Mouse (Mus musculus): ENCODE measurements at regions not wholly inside any gene's neighbourhood (a gene's known extent, or its start where the extent isn't known, plus 50 kb on each side); places are given as distances from the start of the nearest gene placed in this dataset.

DNA sequence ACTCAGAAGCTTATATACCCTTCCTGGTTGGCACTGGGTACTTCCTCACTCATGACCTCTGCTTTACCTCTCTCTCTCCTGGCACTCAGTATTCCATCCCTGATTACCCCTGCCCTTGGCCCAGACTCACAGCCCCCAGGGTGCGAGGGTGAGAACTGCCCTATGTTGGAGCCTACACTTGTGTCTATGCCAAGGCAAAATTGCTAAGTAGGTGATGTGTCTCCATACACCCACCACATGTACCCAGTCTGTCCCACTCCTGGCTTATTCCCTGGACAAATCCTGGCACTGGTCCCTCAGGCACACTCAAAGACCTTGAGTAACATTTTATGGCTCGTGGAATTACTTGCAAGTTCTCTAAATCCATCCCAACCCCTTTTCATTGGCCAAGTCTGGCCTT, 114.5 kb upstream of the Cd180 start:
- H3K27ac ChIP-seq = no peak overlapping the region
- no peaks in the 10 kb centered on the region for H3K9me3 ChIP-seq (replicated peaks)
- no peaks in the 10 kb centered on the region for H3K27me3 ChIP-seq
- H3K4me1 ChIP-seq (replicated peaks) = no peaks in the 10 kb centered on the region
- H3K4me3 ChIP-seq (replicated peaks) = no peak overlapping the region
- whole genome bisulfite sequencing (ENCODE audit: insufficient replicate concordance) = 60% methylated on average over 2 of the region's 2 CpGs
- no peaks in the 10 kb centered on the region for H3K36me3 ChIP-seq
- no peak for DNase-seq
- no peak overlapping the region for H3K4me2 ChIP-seq
- H3K9ac ChIP-seq = no peak overlapping the region
- ATAC-seq (ENCODE audit: low read depth) = no peak

DNA sequence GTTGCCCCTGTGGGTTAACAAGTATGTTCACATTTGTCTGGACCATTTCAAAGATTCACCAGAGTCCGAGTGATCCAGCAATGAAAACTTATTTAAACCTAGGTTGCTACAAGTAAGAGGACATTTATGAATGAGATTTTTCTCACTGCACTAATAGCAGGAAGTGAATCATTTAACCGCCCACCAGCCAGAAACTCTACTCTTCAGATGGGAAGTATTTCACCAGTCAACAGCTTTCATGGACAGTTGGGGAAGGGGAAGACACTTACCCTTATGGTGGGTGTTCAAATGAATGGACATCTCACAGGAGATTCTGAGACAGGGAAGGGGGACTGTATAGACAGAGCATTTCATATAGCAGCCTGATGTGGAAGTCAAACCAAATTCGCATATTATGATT, 113.7 kb upstream of the Cd180 start:
- H3K9me3 ChIP-seq (replicated peaks) = no peaks in the 10 kb centered on the region
- H3K36me3 ChIP-seq = no peaks in the 10 kb centered on the region
- no peak for ATAC-seq (ENCODE audit: low read depth)
- WGBS (ENCODE audit: insufficient replicate concordance) = 56% methylated on average over 3 of the region's 3 CpGs
- no peaks in the 10 kb centered on the region for H3K4me1 ChIP-seq (replicated peaks)
- H3K4me3 ChIP-seq (replicated peaks) = no peak overlapping the region
- no peak for DNase-seq
- no peak overlapping the region for H3K9ac ChIP-seq
- no peak overlapping the region for H3K27ac ChIP-seq
- H3K4me2 ChIP-seq = no peak overlapping the region
- no peaks in the 10 kb centered on the region for H3K27me3 ChIP-seq

DNA sequence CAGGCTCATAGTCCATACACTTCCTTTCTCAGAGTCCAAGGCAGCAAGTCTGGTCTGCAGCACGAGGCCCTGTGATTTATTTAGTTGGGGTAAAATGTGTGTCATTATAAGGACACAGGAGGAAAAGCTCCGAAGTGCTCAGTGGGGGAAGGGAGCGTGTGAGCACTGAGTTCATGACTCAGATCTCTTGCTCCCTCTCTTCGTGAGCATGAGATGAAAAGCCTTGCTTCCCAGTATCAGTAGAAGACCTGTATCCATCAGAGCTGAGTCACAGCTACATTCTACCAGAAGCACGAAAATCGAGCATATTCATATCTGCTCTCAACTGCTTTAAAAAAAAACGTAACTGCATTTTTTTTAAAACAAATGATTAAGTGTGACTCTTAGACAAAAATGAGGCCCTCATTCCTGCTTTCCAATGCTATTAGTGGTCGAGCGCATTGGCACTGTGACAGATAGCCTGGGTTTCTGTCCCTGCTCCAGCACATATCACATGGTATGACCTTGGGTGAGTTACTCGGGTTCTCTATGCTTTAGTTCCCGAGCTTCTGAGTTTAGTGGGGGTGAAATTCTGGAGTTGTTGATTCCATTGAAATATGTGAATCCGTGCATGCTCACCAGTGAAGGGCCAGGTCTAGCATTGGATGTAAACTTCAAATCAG, 109.2 kb upstream of the Cd180 start:
- Histone ChIP-seq H3K9ac (no peak overlapping the region), H3K9me3 (replicated peaks) (no peaks in the 10 kb centered on the region), H3K27me3 (no peaks in the 10 kb centered on the region), H3K4me3 (replicated peaks) (no peak overlapping the region), H3K27ac (no peak overlapping the region), H3K4me1 (replicated peaks) (no peaks in the 10 kb centered on the region), H3K4me2 (no peak overlapping the region), H3K36me3 (no peaks in the 10 kb centered on the region)
- DNase-seq (no peak), ATAC-seq (ENCODE audit: low read depth) (no peak)
- 50% methylated on average over 12 of the region's 12 CpGs for WGBS (ENCODE audit: insufficient replicate concordance)

DNA sequence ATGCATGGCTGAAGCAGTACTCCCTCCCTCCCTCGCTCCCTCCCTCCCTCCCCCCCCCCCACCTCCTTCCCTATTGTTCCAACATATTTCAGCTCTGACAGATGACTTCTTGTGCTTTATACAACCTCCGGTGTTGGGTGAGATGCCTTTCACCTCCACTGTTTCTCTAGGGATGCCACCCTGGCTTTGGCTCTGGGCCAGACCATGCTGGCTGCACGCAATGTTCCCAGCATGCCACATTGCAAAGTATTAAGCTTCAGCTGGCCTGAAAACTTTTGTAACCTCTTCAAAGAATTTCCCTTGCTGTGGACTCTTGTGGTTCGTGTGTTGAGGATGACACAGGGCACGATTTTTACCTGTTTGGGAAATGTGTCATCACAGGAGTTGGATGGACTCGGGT, 107.1 kb upstream of the Cd180 start:
- DNase-seq (no peak), ATAC-seq (ENCODE audit: low read depth) (no peak)
- WGBS (ENCODE audit: insufficient replicate concordance) = 72% methylated on average over 6 of the region's 6 CpGs
- Histone ChIP-seq H3K9me3 (replicated peaks) (no peaks in the 10 kb centered on the region), H3K27ac (no peak overlapping the region), H3K9ac (no peak overlapping the region), H3K36me3 (no peaks in the 10 kb centered on the region), H3K4me2 (no peak overlapping the region), H3K27me3 (no peaks in the 10 kb centered on the region), H3K4me1 (replicated peaks) (no peaks in the 10 kb centered on the region), H3K4me3 (replicated peaks) (no peak overlapping the region)

DNA sequence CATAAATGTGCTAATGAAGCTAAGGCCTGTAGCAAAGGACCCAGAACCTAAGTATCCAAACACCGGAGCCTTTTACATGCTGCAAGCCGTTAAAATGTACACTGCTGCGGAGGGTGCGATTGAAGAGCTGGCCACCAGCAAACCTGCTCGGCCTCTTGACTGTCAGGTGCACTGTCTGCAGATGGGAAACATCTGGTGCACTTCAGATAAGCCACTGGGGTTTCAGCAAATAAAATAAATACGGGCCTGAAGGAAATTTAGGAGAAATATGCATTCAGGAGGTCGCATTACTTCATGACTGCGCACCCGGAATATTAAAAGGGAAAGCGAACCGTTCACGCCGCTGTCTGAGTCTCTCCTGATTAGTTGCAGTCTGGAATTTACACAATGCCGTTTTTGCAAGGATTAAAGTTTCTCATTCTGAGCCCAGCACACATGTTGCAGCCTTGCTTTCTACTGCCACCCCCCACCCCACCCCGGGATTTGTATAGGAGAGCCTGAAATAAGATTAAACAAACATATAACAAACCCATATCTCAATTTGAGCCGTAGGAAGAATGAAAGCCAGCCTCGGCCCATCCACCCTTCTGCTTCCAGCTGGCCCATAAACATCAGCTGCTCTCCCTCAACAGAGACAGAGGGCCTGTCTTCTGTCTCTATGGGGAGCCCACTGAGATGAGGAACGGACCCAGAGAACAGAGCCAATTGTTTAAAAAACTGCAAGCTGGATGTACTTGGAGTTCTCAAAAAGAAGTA, 103.5 kb upstream of the Cd180 start:
- Histone ChIP-seq H3K27me3 (no peaks in the 10 kb centered on the region), H3K4me1 (replicated peaks) (no peaks in the 10 kb centered on the region), H3K9me3 (replicated peaks) (no peaks in the 10 kb centered on the region), H3K36me3 (no peaks in the 10 kb centered on the region), H3K4me3 (replicated peaks) (no peak overlapping the region), H3K27ac (no peak overlapping the region), H3K9ac (no peak overlapping the region), H3K4me2 (no peak overlapping the region)
- no peak for ATAC-seq (ENCODE audit: low read depth)
- DNase-seq = no peak
- WGBS (ENCODE audit: insufficient replicate concordance) = 70% methylated on average over 18 of the region's 18 CpGs

DNA sequence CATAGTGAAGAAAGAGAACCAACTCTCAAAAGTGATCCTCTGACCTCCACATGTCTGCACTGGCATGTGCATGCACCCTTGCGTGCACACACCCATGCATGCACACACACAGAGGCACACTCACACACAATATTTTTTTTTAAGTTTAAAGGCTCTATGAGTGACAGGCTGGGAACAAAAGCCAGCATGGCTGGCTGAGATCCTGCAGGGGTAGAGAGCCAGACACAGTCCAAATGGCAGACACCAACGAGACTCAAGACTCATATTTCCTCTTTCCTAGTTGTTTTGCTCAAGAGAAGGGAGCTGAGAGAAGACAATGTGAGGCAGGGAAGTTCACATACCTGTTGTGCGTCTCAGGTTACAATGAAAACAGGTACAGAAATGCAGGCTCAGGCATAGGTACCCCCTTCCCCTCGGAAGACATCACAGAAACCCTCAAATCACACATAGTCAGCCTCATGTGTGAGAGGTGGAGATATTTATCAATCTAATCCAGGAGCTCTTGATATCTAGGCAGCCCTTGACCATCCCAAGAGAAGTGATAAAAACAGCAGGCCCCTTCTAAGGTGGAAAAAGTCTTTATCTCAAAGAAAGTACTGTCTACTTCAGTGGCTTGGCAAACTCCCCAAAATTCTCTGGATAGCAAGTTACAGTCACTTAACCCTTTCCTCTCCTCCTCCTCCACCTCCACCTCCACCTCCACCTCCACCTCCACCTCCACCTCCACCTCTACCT, 101.4 kb upstream of the Cd180 start:
- ATAC-seq (ENCODE audit: low read depth) (no peak), DNase-seq (no peak)
- no peak overlapping the region for H3K4me2 ChIP-seq
- H3K36me3 ChIP-seq = no peaks in the 10 kb centered on the region
- H3K4me1 ChIP-seq (replicated peaks) = no peaks in the 10 kb centered on the region
- H3K9ac ChIP-seq = no peak overlapping the region
- H3K27ac ChIP-seq = no peak overlapping the region
- no peak overlapping the region for H3K4me3 ChIP-seq (replicated peaks)
- H3K9me3 ChIP-seq (replicated peaks) = no peaks in the 10 kb centered on the region
- H3K27me3 ChIP-seq = no peaks in the 10 kb centered on the region
- 51% methylated on average over 4 of the region's 4 CpGs for WGBS (ENCODE audit: insufficient replicate concordance)

DNA sequence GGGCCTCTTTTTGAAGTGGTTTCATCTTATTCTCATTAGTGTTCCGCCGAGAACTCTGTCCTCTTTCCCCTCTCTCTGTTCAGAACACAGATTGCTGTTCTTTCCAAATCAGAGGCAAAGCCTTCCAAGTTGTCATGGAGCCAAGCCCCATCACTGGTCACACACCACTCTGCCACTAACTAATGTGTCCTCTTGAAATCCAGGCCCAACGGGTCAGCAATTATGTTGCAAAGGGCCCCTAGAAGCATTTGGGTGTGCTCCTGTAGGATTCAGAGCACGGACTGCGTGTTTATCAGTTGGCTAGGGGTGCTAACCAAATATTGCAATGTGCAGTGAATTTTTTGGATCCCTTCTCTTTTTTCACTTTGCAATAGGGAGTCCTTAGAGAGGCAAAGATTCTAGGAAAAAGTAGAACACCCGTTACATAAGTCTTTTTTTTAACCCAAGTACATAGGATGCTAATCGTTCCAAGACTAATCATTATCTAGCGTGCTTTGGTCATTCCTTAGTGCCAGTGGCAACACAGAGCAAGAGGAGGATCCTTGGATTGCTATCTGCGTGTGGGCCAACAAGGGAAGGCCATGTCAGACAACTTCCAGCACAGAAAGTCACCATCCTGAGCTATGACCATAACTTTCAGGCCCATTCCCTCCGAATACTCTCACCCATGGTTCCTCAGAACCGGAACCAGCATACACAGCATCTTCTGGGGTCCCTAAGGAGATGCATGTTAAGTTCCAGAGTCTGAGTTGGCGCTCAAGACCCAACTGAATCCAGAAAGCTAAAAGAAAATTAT, 99.8 kb upstream of the Cd180 start:
- no peaks in the 10 kb centered on the region for H3K9me3 ChIP-seq (replicated peaks)
- DNase-seq (no peak), ATAC-seq (ENCODE audit: low read depth) (no peak)
- H3K4me1 ChIP-seq (replicated peaks) = no peaks in the 10 kb centered on the region
- H3K9ac ChIP-seq = no peak overlapping the region
- H3K4me3 ChIP-seq (replicated peaks) = no peak overlapping the region
- H3K27ac ChIP-seq = no peak overlapping the region
- 70% methylated on average over 12 of the region's 12 CpGs for WGBS (ENCODE audit: insufficient replicate concordance)
- no peaks in the 10 kb centered on the region for H3K36me3 ChIP-seq
- no peak overlapping the region for H3K4me2 ChIP-seq
- H3K27me3 ChIP-seq = no peaks in the 10 kb centered on the region

DNA sequence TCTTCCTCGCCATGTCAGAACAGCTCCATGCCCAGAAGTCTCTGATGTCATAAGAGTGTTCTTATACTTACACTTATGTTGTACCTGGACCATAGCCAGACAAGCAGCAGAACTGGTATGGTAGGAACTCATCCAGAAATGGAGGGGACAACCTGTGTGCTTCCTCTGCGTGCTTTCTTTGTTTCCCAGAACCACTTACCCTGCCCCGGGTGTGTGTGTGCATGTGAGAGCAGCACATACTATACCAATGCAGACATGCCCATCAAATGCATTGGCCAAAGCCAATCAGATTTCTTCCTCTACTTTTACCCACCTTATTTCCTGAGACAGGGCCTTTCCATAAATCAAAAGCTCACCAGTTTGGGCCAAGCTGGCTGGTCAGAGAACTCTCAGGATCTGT, 99.2 kb upstream of the Cd180 start:
- 71% methylated on average over 3 of the region's 3 CpGs for WGBS (ENCODE audit: insufficient replicate concordance)
- Histone ChIP-seq H3K4me2 (no peak overlapping the region), H3K27ac (no peak overlapping the region), H3K4me3 (replicated peaks) (no peak overlapping the region), H3K4me1 (replicated peaks) (no peaks in the 10 kb centered on the region), H3K9me3 (replicated peaks) (no peaks in the 10 kb centered on the region), H3K36me3 (no peaks in the 10 kb centered on the region), H3K9ac (no peak overlapping the region), H3K27me3 (no peaks in the 10 kb centered on the region)
- DNase-seq (no peak), ATAC-seq (ENCODE audit: low read depth) (no peak)

DNA sequence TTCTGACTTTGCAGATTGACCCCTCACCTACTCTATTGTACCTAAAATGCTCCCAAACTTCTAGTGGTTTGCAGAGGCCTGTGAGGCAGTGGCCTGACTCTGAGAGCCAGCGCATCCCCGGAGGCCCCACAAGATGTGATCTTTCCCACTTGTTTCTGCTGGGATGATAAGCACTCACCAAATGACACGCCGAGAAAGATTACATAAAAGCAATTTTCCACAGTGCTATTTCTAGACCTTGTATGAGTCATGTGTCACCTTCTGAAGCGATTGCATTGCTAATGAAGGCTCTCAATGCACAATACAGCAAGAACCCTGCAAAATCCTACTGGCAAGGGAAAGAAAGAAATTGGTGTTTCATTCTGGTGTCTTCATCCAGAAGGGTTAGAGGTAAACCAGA, 97.8 kb upstream of the Cd180 start:
- Histone ChIP-seq H3K4me1 (replicated peaks) (no peaks in the 10 kb centered on the region), H3K36me3 (no peaks in the 10 kb centered on the region), H3K9me3 (replicated peaks) (no peaks in the 10 kb centered on the region), H3K27me3 (no peaks in the 10 kb centered on the region), H3K27ac (no peak overlapping the region), H3K4me2 (no peak overlapping the region), H3K4me3 (replicated peaks) (no peak overlapping the region), H3K9ac (no peak overlapping the region)
- ATAC-seq (ENCODE audit: low read depth) (no peak), DNase-seq (no peak)
- WGBS (ENCODE audit: insufficient replicate concordance) = 63% methylated on average over 5 of the region's 5 CpGs

DNA sequence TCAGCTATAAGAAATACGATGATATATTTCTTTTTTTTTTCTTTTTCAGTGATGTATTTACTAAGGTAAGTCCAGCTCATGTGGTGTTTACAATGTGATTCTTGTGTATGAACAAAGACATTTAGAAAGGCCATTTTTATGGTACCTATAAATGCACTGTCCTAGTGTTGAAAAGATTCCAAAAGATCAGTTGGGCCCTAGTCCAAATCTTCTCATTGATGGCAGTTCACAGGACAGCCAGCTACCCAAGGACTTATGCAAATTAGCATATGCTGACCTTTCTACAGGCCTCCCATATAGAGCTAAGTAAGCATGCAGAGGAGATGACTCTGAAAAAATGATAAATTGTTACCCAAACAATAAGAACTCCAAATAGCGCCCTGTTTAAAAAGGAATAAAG, 97.3 kb upstream of the Cd180 start:
- Histone ChIP-seq H3K4me3 (replicated peaks) (no peak overlapping the region), H3K27ac (no peak overlapping the region), H3K4me2 (no peak overlapping the region), H3K9ac (no peak overlapping the region), H3K27me3 (no peaks in the 10 kb centered on the region), H3K4me1 (replicated peaks) (no peaks in the 10 kb centered on the region), H3K36me3 (no peaks in the 10 kb centered on the region), H3K9me3 (replicated peaks) (no peaks in the 10 kb centered on the region)
- DNase-seq (no peak), ATAC-seq (ENCODE audit: low read depth) (no peak)
- 63% methylated on average over 2 of the region's 2 CpGs for WGBS (ENCODE audit: insufficient replicate concordance)

DNA sequence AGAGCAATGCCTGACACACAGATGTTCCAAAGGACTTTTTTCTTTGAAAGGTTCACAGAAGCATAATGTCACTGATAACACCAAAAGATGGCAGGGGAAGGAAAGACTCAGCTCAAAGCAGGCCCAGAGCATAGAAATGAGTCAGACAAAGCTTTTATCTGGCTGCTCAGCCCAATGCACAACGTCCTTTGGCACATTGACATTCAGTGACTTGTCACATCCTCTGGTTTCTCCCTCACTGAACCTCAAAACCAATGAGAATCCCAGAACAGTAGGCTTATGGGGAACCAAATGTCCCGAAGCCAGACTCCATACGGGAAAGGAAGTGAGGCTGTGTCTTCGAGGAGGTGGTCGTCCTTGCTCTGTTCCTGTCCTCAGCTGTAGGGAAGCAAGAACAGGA, 95.2 kb upstream of the Cd180 start:
- 49% methylated on average over 5 of the region's 5 CpGs for WGBS (ENCODE audit: insufficient replicate concordance)
- Histone ChIP-seq H3K4me1 (replicated peaks) (no peaks in the 10 kb centered on the region), H3K9ac (no peak overlapping the region), H3K4me3 (replicated peaks) (no peak overlapping the region), H3K27me3 (no peaks in the 10 kb centered on the region), H3K4me2 (no peak overlapping the region), H3K27ac (no peak overlapping the region), H3K36me3 (no peaks in the 10 kb centered on the region), H3K9me3 (replicated peaks) (no peaks in the 10 kb centered on the region)
- DNase-seq = no peak
- no peak for ATAC-seq (ENCODE audit: low read depth)

Data from liver, embryonic 13.5 days (tissue).